8 mouse cellular contexts compared by ENCODE assay signal in genomic region chr15:5107686-5108654, GRCm38 (mm10). TPM values are rescaled to one million over a fixed set of nuclear protein-coding genes. Genes with fewer than 3 reads are reported as not detected.
DNase-seq lines count a peak whose midpoint lies in the region; ATAC-seq lines count a peak whose summit lies in the region.

TSS of gene Card6 (minus strand) at chr15:5108539.

- 71% methylated on average over 21 of the region's 21 CpGs for WGBS in hindbrain, embryonic 14.5 days
- 11% methylated on average over 21 of the region's 21 CpGs for WGBS in liver, embryonic 12.5 days (ENCODE audit: insufficient replicate concordance)

- no peak within 1 kb of the TSS for H3K9ac ChIP-seq in hindbrain, embryonic 14.5 days
- peak within 1 kb of the TSS; percentile 5; the same call in 1 of the 2 replicates for H3K9ac ChIP-seq in liver, embryonic 12.5 days

- no peaks in the 10 kb centered on the region for H3K27me3 ChIP-seq in hindbrain, embryonic 14.5 days (ENCODE audit: control insufficient read depth, insufficient read depth, low read length)
- H3K27me3 ChIP-seq in liver, embryonic 12.5 days (replicated peaks) = peaks cover 31% of the 10 kb centered on the region

- 0 out of 2 replicates have a peak, but pooled peaks have one; percentile 34 for ATAC-seq in frontal cortex, adult (ENCODE audit: low TSS enrichment)
- ATAC-seq in activated CD4-positive, CD25-positive, alpha-beta regulatory T cell, adult 4 months = peak; percentile 91
- ATAC-seq in hindbrain, embryonic 14.5 days (ENCODE audit: low FRiP score) = no peak
- ATAC-seq in liver, embryonic 12.5 days = no peak

- H3K4me1 ChIP-seq in hindbrain, embryonic 14.5 days (replicated peaks; ENCODE audit: control insufficient read depth, insufficient read depth, low read length) = no peaks in the 10 kb centered on the region
- H3K4me1 ChIP-seq in liver, embryonic 12.5 days = peaks cover 16% of the 10 kb centered on the region

- no peaks in the 10 kb centered on the region for H3K36me3 ChIP-seq in hindbrain, embryonic 14.5 days (replicated peaks; ENCODE audit: control insufficient read depth, insufficient read depth)
- H3K36me3 ChIP-seq in liver, embryonic 12.5 days = no peaks in the 10 kb centered on the region

- H3K27ac ChIP-seq in hindbrain, embryonic 14.5 days = no peak within 1 kb of the TSS
- no peak within 1 kb of the TSS for H3K27ac ChIP-seq in liver, embryonic 12.5 days

- DNase-seq in frontal cortex, postnatal 36 days (ENCODE audit: low spot score in 2 of 2) = no peak
- no peak for DNase-seq in hindbrain, embryonic 14.5 days (ENCODE audit: low spot score)
- peak; percentile 77 to 80 for DNase-seq in spleen, postnatal 36 days (ENCODE audit: low spot score in 2 of 2)
- DNase-seq in frontal cortex, postnatal 10 days (ENCODE audit: low spot score in 2 of 2) = no peak
- DNase-seq in testis, postnatal 10 days (ENCODE audit: low spot score) = no peak

- H3K4me3 ChIP-seq in hindbrain, embryonic 14.5 days (replicated peaks; ENCODE audit: low read length) = no peak within 1 kb of the TSS; the same call in 1 of the 2 replicates
- peak within 1 kb of the TSS; percentile 32 for H3K4me3 ChIP-seq in liver, embryonic 12.5 days

- peak within 1 kb of the TSS; percentile 17; the same call in 1 of the 2 replicates for H3K4me2 ChIP-seq in hindbrain, embryonic 14.5 days (replicated peaks)
- H3K4me2 ChIP-seq in liver, embryonic 12.5 days = peak within 1 kb of the TSS; percentile 60

- no peaks in the 10 kb centered on the region for H3K9me3 ChIP-seq in hindbrain, embryonic 14.5 days (ENCODE audit: control insufficient read depth, low read length)
- no peaks in the 10 kb centered on the region for H3K9me3 ChIP-seq in liver, embryonic 12.5 days (replicated peaks)

RNA-seq across cellular contexts. Expression of gene Card6, which starts in this region (rescaled TPM):
- polyA plus RNA-seq in activated CD4-positive, CD25-positive, alpha-beta regulatory T cell, adult 4 months (2017; shearing (Covaris generic)) = 10 to 100 TPM; 31.6 to 35.4 TPM
- 0.79 and 0.81 TPM in 2 replicates for polyA plus RNA-seq in hindbrain, embryonic 14.5 days (2014; fragmentation: Nextera tagmentation; extraction: Ambion mirVana)
- 0.85 and 1.0 TPM in 2 replicates for polyA plus RNA-seq in liver, embryonic 12.5 days (2016; fragmentation: Nextera tagmentation; extraction: Ambion mirVana)

Comparison
In these comparisons a context has a peak if more than half of its experiments do, and no peak if none do; other contexts are left out.
1. RNA of gene Card6 (polyA plus RNA-seq): 31.6 to 35.4 TPM in activated CD4-positive, CD25-positive, alpha-beta regulatory T cell, adult 4 months; 0.85 to 1.0 TPM in liver, embryonic 12.5 days and 0.79 to 0.81 TPM in hindbrain, embryonic 14.5 days; every median in the first group is over 10 times any median in the second.
2. ATAC-seq: peak in frontal cortex, adult (single experiment) and activated CD4-positive, CD25-positive, alpha-beta regulatory T cell, adult 4 months (single experiment); none in hindbrain, embryonic 14.5 days (single experiment) and liver, embryonic 12.5 days (single experiment).
3. DNase-seq: peak in spleen, postnatal 36 days (2 of 2); none in frontal cortex, postnatal 36 days (0 of 2), hindbrain, embryonic 14.5 days (single experiment), frontal cortex, postnatal 10 days (0 of 2) and testis, postnatal 10 days (single experiment).